ENCODE assay signal across 9 mouse cellular contexts in the genomic region with DNA sequence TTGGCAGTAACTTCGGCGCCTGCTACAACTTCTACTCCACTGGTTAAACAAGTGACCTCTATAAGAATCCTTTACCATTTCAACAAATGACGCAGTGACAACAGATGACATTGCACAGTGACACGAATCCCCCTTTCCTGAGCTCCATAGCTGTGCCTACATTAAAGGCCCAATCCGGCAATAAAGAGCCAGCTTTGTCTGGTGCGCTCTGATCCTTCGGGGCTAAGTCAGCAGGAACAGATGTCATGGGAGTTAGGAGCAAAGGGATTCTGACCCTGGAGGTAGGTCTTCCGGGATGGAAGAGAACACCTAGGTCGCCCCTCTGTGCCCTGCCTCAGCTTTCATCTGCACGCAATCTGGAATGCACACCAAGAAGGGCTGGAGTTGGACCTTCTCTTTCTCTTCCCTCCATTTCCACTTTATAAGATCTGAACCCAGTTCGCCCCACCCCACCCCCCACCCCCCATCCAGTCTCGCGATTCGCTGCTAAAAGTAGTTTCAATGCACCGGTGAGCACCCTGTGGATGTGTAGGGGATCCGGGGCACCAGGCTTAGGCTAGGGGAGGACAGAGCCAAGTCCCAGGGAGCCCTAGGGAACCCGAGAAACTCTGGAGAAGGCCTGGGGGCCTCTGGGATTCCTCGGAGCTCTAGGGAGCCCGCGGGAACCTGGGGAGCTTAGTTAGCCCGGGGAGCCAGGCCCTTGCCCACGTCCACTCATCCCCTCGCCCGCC. TPM values are rescaled to one million over a fixed set of nuclear protein-coding genes. Genes with fewer than 3 reads are reported as not detected.
DNase-seq lines count a peak whose midpoint lies in the region; ATAC-seq and TF ChIP-seq lines count a peak whose summit lies in the region.
"Had no signal": no experiment of that assay in that cellular context is flagged by ENCODE, and none has a peak within 500 bp of the region (broad histone marks: within the 10 kb centered on the region; RNA-seq: fewer than 3 reads in every experiment).

No protein-coding gene starts in this region.

- no peak for DNase-seq in frontal cortex, postnatal 14 days (ENCODE audit: low spot score in 2 of 2)
- peak; percentile 7 for DNase-seq in thymus, postnatal 14 days
- no peak for DNase-seq in thymus, adult 2 months
- no peak for DNase-seq in liver, postnatal 0 days
- DNase-seq in frontal cortex, postnatal 25 days (ENCODE audit: low spot score in 2 of 2): no peak
- DNase-seq in layer of hippocampus, adult 9-11 months: no peak

- H3K4me1 ChIP-seq in thymus, adult 2 months (replicated peaks; ENCODE audit: control insufficient read depth, insufficient read depth, low read length): peaks cover 3% of the 10 kb centered on the region
- H3K4me1 ChIP-seq in liver, postnatal 0 days (ENCODE audit: insufficient read depth): peaks cover 11% of the 10 kb centered on the region

- no peak overlapping the region for H3K27ac ChIP-seq in thymus, adult 2 months (ENCODE audit: control insufficient read depth, insufficient read depth, low read length)
- H3K27ac ChIP-seq in liver, postnatal 0 days (ENCODE audit: low read depth): no peak overlapping the region

- peak; percentile 42; the same call in 1 of the 2 replicates for ATAC-seq in frontal cortex, adult (ENCODE audit: low TSS enrichment)
- ATAC-seq in liver, postnatal 0 days: peak; percentile 38
- no peak for ATAC-seq in megakaryocyte-erythroid progenitor cell, adult 5-6 weeks (replicated peaks; ENCODE audit: low FRiP score, low TSS enrichment, poor library complexity, severe bottlenecking)

- no peaks in the 10 kb centered on the region for H3K9me3 ChIP-seq in liver, postnatal 0 days (ENCODE audit: low read length)

- 25% methylated on average over 23 of the region's 24 CpGs for WGBS in thymus, adult 2 months
- 13% methylated on average over 22 of the region's 24 CpGs for WGBS in liver, postnatal 0 days (ENCODE audit: insufficient replicate concordance)

- H3K9ac ChIP-seq in liver, postnatal 0 days (replicated peaks): no peak overlapping the region

- no peak for TF ChIP-seq POLR2A in thymus, adult 2 months (IDR thresholded peaks at IDR 0.05; ENCODE audit: control insufficient read depth, extremely low read depth, insufficient read depth, low read length, poor library complexity)

- peaks cover 7% of the 10 kb centered on the region; the same call in 1 of the 2 replicates for H3K27me3 ChIP-seq in thymus, adult 2 months (ENCODE audit: control insufficient read depth, insufficient read depth, low read length)
- peaks cover 23% of the 10 kb centered on the region for H3K27me3 ChIP-seq in liver, postnatal 0 days (ENCODE audit: insufficient read depth, low read length)

- no peak overlapping the region for H3K4me3 ChIP-seq in thymus, adult 2 months (ENCODE audit: control insufficient read depth, insufficient read depth, low read length)
- H3K4me3 ChIP-seq in liver, postnatal 0 days (ENCODE audit: low read depth, low read length): peak overlapping the region; percentile 44

- peak overlapping the region; percentile 73 for H3K4me2 ChIP-seq in liver, postnatal 0 days (ENCODE audit: low read depth, low read length)

- TF ChIP-seq CTCF in thymus, adult 2 months (IDR thresholded peaks at IDR 0.05; ENCODE audit: borderline replicate concordance, control insufficient read depth, extremely low read depth, insufficient read depth, low read length, poor library complexity): no peak
- TF ChIP-seq CTCF in liver, postnatal 0 days (IDR thresholded peaks at IDR 0.05; ENCODE audit: low read depth): no peak

- no peak for TF ChIP-seq EP300 in liver, postnatal 0 days (IDR thresholded peaks at IDR 0.05; ENCODE audit: low read depth)

- no peaks in the 10 kb centered on the region for H3K36me3 ChIP-seq in thymus, adult 2 months (ENCODE audit: control insufficient read depth, insufficient read depth, low read length)
- no peaks in the 10 kb centered on the region for H3K36me3 ChIP-seq in liver, postnatal 0 days (replicated peaks; ENCODE audit: insufficient read depth, low read length)

RNA-seq across cellular contexts. Expression of a gene that starts 0.7 kb away (rescaled TPM):
- 0.10 and 0.13 TPM in 2 replicates for polyA plus RNA-seq in thymus, adult 2 months (2012; rRNA removed)
- polyA plus RNA-seq in liver, postnatal 0 days (2015; fragmentation: Nextera tagmentation; extraction: Ambion mirVana): 0.04 and 0.08 TPM in 2 replicates
- total RNA-seq in megakaryocyte-erythroid progenitor cell, adult 5-6 weeks (2014; fragmentation: Nextera tagmentation): not detected in 2 replicates
- not detected in 2 replicates for total RNA-seq in megakaryocyte-erythroid progenitor cell, adult 5-6 weeks (2017)

RNA-seq across cellular contexts. Expression of a gene that starts 32.0 kb away (rescaled TPM):
- 0.08 and 0.23 TPM in 2 replicates for polyA plus RNA-seq in thymus, adult 2 months (2012; rRNA removed)
- not detected in 2 replicates for polyA plus RNA-seq in liver, postnatal 0 days (2015; fragmentation: Nextera tagmentation; extraction: Ambion mirVana)
- not detected in 2 replicates for total RNA-seq in megakaryocyte-erythroid progenitor cell, adult 5-6 weeks (2014; fragmentation: Nextera tagmentation)
- total RNA-seq in megakaryocyte-erythroid progenitor cell, adult 5-6 weeks (2017): not detected in 2 replicates
- total RNA-seq: left cerebral cortex, postnatal 36 days had no signal

RNA-seq across cellular contexts. Expression of a gene that starts 35.3 kb away (rescaled TPM):
- 0.03 and 0.05 TPM in 2 replicates for polyA plus RNA-seq in thymus, adult 2 months (2012; rRNA removed)
- polyA plus RNA-seq in liver, postnatal 0 days (2015; fragmentation: Nextera tagmentation; extraction: Ambion mirVana): not detected in 2 replicates
- total RNA-seq in megakaryocyte-erythroid progenitor cell, adult 5-6 weeks (2014; fragmentation: Nextera tagmentation): not detected in 2 replicates
- total RNA-seq in megakaryocyte-erythroid progenitor cell, adult 5-6 weeks (2017): not detected in 2 replicates
